9 mouse cellular contexts compared by ENCODE assay signal in the genomic region with DNA sequence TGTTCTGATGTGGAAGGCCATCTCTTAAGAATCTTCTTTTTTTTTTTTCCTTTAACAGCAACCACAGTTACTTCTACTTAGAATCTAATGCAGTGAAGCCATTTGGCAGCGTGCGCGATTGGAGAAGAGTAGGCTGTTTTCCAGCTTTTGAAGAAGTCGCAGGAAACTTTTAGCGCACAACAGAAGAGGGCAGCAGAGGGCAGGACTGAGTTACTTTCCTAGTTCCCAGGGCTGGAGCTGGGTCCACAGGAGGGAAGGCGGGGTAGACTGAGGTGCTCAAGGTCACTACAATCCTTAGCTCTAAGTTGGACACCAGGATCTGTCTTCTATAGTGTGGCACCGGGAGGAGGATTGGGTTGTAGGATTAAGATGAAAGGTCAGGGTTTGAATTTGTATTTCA. TPM values are rescaled to one million over a fixed set of nuclear protein-coding genes. Genes with fewer than 3 reads are reported as not detected.
DNase-seq lines count a peak whose midpoint lies in the region; ATAC-seq and TF ChIP-seq lines count a peak whose summit lies in the region.
"Had no signal": no experiment of that assay in that cellular context is flagged by ENCODE, and none has a peak within 500 bp of the region (broad histone marks: within the 10 kb centered on the region; RNA-seq: fewer than 3 reads in every experiment).

No protein-coding gene starts in this region.

- DNase-seq in embryo, embryonic 10 days (ENCODE audit: low spot score), result peak; percentile 64
- DNase-seq in embryo, embryonic 9.5 days (ENCODE audit: extremely low spot score), result no peak
- DNase-seq in liver, embryonic 14.5 days (ENCODE audit: low read depth in 3 of 3, low spot score in 3 of 3), result no peak
- DNase-seq in cerebellum, adult 8-10 months, result peak; percentile 71
- peak; percentile 29 to 44 for DNase-seq in kidney, adult 8-10 months
- DNase-seq in lung, postnatal 14 days, result peak; percentile 64
- DNase-seq in thymus, postnatal 4 days, result peak; percentile 44

- H3K27me3 ChIP-seq in liver, embryonic 14.5 days (ENCODE audit: control insufficient read depth, insufficient read depth, low read length), result peaks cover 10% of the 10 kb centered on the region; the same call in 1 of the 2 replicates
- H3K27me3 ChIP-seq in liver, embryonic 12.5 days (replicated peaks), result peaks cover 40% of the 10 kb centered on the region

- H3K4me2 ChIP-seq in liver, embryonic 14.5 days (ENCODE audit: low read depth), result no peak overlapping the region
- H3K4me2 ChIP-seq in liver, embryonic 12.5 days, result no peak overlapping the region
- H3K4me2 ChIP-seq: lung, embryonic 15.5 days had no signal

- H3K4me3 ChIP-seq in liver, embryonic 14.5 days (ENCODE audit: insufficient read depth in 1 of 2, low read depth in 2 of 2, low read length in 2 of 2), result no peak overlapping the region
- no peak overlapping the region for H3K4me3 ChIP-seq in liver, embryonic 12.5 days
- H3K4me3 ChIP-seq: lung, embryonic 15.5 days had no signal

- TF ChIP-seq EP300 in liver, embryonic 14.5 days (IDR thresholded peaks at IDR 0.05; ENCODE audit: low read depth), result no peak

- ATAC-seq in liver, embryonic 14.5 days (ENCODE audit: insufficient read depth), result no peak
- ATAC-seq in liver, embryonic 12.5 days, result no peak

- 34% methylated on average over 7 of the region's 7 CpGs for WGBS in liver, embryonic 14.5 days (ENCODE audit: insufficient replicate concordance)
- 29% methylated on average over 7 of the region's 7 CpGs for WGBS in liver, embryonic 12.5 days (ENCODE audit: insufficient replicate concordance)

- H3K36me3 ChIP-seq in liver, embryonic 14.5 days (replicated peaks; ENCODE audit: control insufficient read depth, insufficient read depth, low read depth), result no peaks in the 10 kb centered on the region
- peaks cover 4% of the 10 kb centered on the region; the same call in 1 of the 2 replicates for H3K36me3 ChIP-seq in liver, embryonic 12.5 days

- no peak overlapping the region for H3K27ac ChIP-seq in liver, embryonic 14.5 days
- no peak overlapping the region for H3K27ac ChIP-seq in liver, embryonic 12.5 days
- H3K27ac ChIP-seq: lung, embryonic 15.5 days had no signal

- no peaks in the 10 kb centered on the region for H3K9me3 ChIP-seq in liver, embryonic 14.5 days (ENCODE audit: control insufficient read depth, low read length)
- H3K9me3 ChIP-seq in liver, embryonic 12.5 days (replicated peaks), result no peaks in the 10 kb centered on the region
- H3K9me3 ChIP-seq: lung, embryonic 15.5 days had no signal

- H3K9ac ChIP-seq in liver, embryonic 14.5 days (replicated peaks), result no peak overlapping the region
- no peak overlapping the region for H3K9ac ChIP-seq in liver, embryonic 12.5 days
- H3K9ac ChIP-seq: lung, embryonic 15.5 days had no signal

- no peaks in the 10 kb centered on the region; a peak in 1 of 4 replicates for H3K4me1 ChIP-seq in liver, embryonic 14.5 days (replicated peaks; ENCODE audit: control insufficient read depth in 2 of 2, insufficient read depth in 2 of 2, low read length in 1 of 2)
- peaks cover 2% of the 10 kb centered on the region; the same call in 1 of the 2 replicates for H3K4me1 ChIP-seq in liver, embryonic 12.5 days

- peak; percentile 41 for TF ChIP-seq CTCF in liver, embryonic 14.5 days (IDR thresholded peaks at IDR 0.05; ENCODE audit: low read depth)

RNA-seq across cellular contexts. Expression of a gene that starts 8.0 kb away (rescaled TPM):
- polyA plus RNA-seq in liver, embryonic 14.5 days (2012; rRNA removed), result 0.04 TPM in 2 replicates
- polyA plus RNA-seq in liver, embryonic 14.5 days (2014; fragmentation: Nextera tagmentation; extraction: Ambion mirVana), result 0.08 TPM in 1 of 2 replicates, not detected in the other
- 0.06 and 0.32 TPM in 2 replicates for polyA plus RNA-seq in liver, embryonic 12.5 days (2016; fragmentation: Nextera tagmentation; extraction: Ambion mirVana)

Comparison
In these comparisons a context has a peak if more than half of its experiments do, and no peak if none do; other contexts are left out.
1. DNase-seq: peak in embryo, embryonic 10 days (single experiment), cerebellum, adult 8-10 months (single experiment), kidney, adult 8-10 months (2 of 2), lung, postnatal 14 days (single experiment) and thymus, postnatal 4 days (single experiment); none in embryo, embryonic 9.5 days (single experiment) and liver, embryonic 14.5 days (0 of 3).